Comparison of ENCODE assay signal across 15 mouse cellular contexts in the genomic region with DNA sequence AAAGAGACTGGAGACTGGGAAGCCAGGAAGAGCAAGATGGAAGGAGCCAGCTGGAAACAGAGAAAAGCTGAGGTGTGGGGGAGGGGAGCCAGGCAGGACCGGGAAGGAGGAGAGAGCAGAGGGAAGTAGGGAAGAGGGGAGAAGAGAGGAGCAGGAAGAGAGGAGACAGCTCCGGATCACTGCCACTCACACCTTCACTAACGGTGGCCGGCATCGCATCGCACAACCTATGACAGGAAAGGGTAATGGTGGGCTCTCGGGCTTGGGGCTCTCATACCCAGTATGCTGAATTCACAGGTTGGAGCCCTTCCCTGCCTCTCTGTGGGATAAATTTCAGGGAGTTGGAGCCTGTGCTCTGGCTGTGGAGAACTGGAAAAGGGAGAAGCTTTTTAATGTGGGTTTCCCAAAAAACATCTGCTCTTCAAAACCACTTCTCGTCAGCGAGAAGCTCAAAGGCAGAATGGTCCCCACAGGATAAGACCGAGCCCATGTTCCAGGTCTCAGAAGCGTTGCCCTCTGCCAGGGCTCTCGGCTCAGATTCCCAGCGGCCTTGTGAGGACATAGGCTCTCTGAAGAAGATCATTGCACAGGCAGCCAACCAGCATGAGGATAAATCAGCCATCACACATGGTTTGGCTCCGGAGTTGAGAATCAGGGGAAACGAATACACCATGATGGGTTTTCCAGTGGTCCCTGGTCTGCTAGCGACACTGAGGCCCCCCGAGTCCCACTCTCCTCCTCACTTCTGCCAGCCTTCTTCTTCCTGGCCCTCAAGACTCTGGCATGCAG. TPM values are rescaled to one million over a fixed set of nuclear protein-coding genes. Genes with fewer than 3 reads are reported as not detected.
DNase-seq lines count a peak whose midpoint lies in the region; ATAC-seq and TF ChIP-seq lines count a peak whose summit lies in the region.
"Had no signal": no experiment of that assay in that cellular context is flagged by ENCODE, and none has a peak within 500 bp of the region (broad histone marks: within the 10 kb centered on the region; RNA-seq: fewer than 3 reads in every experiment).

No protein-coding gene starts in this region.

- ATAC-seq in hindbrain, embryonic 15.5 days (ENCODE audit: low FRiP score, low read depth) = no peak
- no peak for ATAC-seq in embryonic facial prominence, embryonic 13.5 days (ENCODE audit: insufficient number of reproducible peaks, insufficient read depth, low FRiP score, low TSS enrichment, low read depth)
- ATAC-seq in intestine, postnatal 0 days = no peak
- ATAC-seq: midbrain, embryonic 16.5 days had no signal

- no peak overlapping the region for H3K9ac ChIP-seq in hindbrain, embryonic 15.5 days
- H3K9ac ChIP-seq in embryonic facial prominence, embryonic 13.5 days = no peak overlapping the region
- H3K9ac ChIP-seq in intestine, postnatal 0 days (ENCODE audit: low read depth, low read length) = no peak overlapping the region

- 0 out of 2 replicates have a peak overlapping the region, but pooled peaks have one; percentile 38 for H3K27ac ChIP-seq in hindbrain, embryonic 15.5 days (replicated peaks)
- no peak overlapping the region for H3K27ac ChIP-seq in hindbrain, embryonic 10.5 days
- peak overlapping the region; percentile 83 for H3K27ac ChIP-seq in embryonic facial prominence, embryonic 13.5 days
- no peak overlapping the region for H3K27ac ChIP-seq in intestine, postnatal 0 days (ENCODE audit: low read depth, low read length)
- no peak overlapping the region for H3K27ac ChIP-seq in kidney, adult 2 months (ENCODE audit: insufficient read depth, low read depth, low read length)
- H3K27ac ChIP-seq in cerebellum, adult 2 months (ENCODE audit: insufficient read depth, low read length) = no peak overlapping the region

- no peak overlapping the region for H3K4me3 ChIP-seq in hindbrain, embryonic 15.5 days
- no peak overlapping the region for H3K4me3 ChIP-seq in hindbrain, embryonic 10.5 days
- H3K4me3 ChIP-seq in embryonic facial prominence, embryonic 13.5 days = no peak overlapping the region
- no peak overlapping the region for H3K4me3 ChIP-seq in intestine, postnatal 0 days (ENCODE audit: low read depth, low read length)
- H3K4me3 ChIP-seq in kidney, adult 2 months (ENCODE audit: insufficient read depth, low read depth, low read length) = no peak overlapping the region
- no peak overlapping the region for H3K4me3 ChIP-seq in cerebellum, adult 2 months (replicated peaks; ENCODE audit: insufficient read depth, low read depth, low read length)
- H3K4me3 ChIP-seq: megakaryocyte, embryonic 14.5 days had no signal

- H3K4me2 ChIP-seq in hindbrain, embryonic 15.5 days = no peak overlapping the region
- H3K4me2 ChIP-seq in embryonic facial prominence, embryonic 13.5 days = peak overlapping the region; percentile 31
- 0 out of 2 replicates have a peak overlapping the region, but pooled peaks have one; percentile 9 for H3K4me2 ChIP-seq in intestine, postnatal 0 days (replicated peaks; ENCODE audit: low read depth)

- no peaks in the 10 kb centered on the region for H3K4me1 ChIP-seq in hindbrain, embryonic 15.5 days (replicated peaks)
- H3K4me1 ChIP-seq in hindbrain, embryonic 10.5 days (replicated peaks) = 0 out of 2 replicates have a peak, but pooled peaks cover 2% of the 10 kb centered on the region
- peaks cover 16% of the 10 kb centered on the region for H3K4me1 ChIP-seq in embryonic facial prominence, embryonic 13.5 days
- H3K4me1 ChIP-seq in intestine, postnatal 0 days (replicated peaks; ENCODE audit: control insufficient read depth, insufficient read depth, low read length) = no peaks in the 10 kb centered on the region
- H3K4me1 ChIP-seq in kidney, adult 2 months (ENCODE audit: control insufficient read depth, insufficient read depth, low read length) = no peaks in the 10 kb centered on the region
- H3K4me1 ChIP-seq in cerebellum, adult 2 months (ENCODE audit: control insufficient read depth, insufficient read depth, low read length) = no peaks in the 10 kb centered on the region
- H3K4me1 ChIP-seq: megakaryocyte, embryonic 14.5 days had no signal

- no peak for DNase-seq in hindbrain, embryonic 10.5 days (ENCODE audit: low spot score)
- DNase-seq in gastrocnemius, adult 18-20 months (ENCODE audit: low spot score) = peak; percentile 56
- no peak for DNase-seq in kidney, adult 2 months
- DNase-seq in cerebellum, postnatal 14 days = no peak
- no peak for DNase-seq in cerebellum, adult 2 months
- DNase-seq: cerebellum, adult 11 months; kidney, adult 8-10 months; layer of hippocampus, postnatal 36 days; lung, adult 18-20 months; thymus, adult 18-20 months had no signal

- H3K27me3 ChIP-seq in hindbrain, embryonic 15.5 days = no peaks in the 10 kb centered on the region
- H3K27me3 ChIP-seq in hindbrain, embryonic 10.5 days (ENCODE audit: insufficient read depth, poor library complexity, severe bottlenecking) = no peaks in the 10 kb centered on the region
- H3K27me3 ChIP-seq in embryonic facial prominence, embryonic 13.5 days = no peaks in the 10 kb centered on the region
- H3K27me3 ChIP-seq in intestine, postnatal 0 days (replicated peaks; ENCODE audit: control insufficient read depth, insufficient read depth, low read length) = no peaks in the 10 kb centered on the region
- H3K27me3 ChIP-seq in kidney, adult 2 months (replicated peaks; ENCODE audit: control insufficient read depth, insufficient read depth, low read length) = no peaks in the 10 kb centered on the region; the same call in 1 of the 2 replicates
- no peaks in the 10 kb centered on the region for H3K27me3 ChIP-seq in cerebellum, adult 2 months (ENCODE audit: control insufficient read depth, insufficient read depth, low read length)

- TF ChIP-seq CTCF in intestine, postnatal 0 days (IDR thresholded peaks at IDR 0.05; ENCODE audit: low read depth) = no peak
- TF ChIP-seq CTCF in kidney, adult 2 months (conservative IDR thresholded peaks at IDR 0.05; ENCODE audit: insufficient read depth, insufficient read length, low read depth, low read length) = no peak
- no peak for TF ChIP-seq CTCF in cerebellum, adult 2 months (IDR thresholded peaks at IDR 0.05; ENCODE audit: borderline replicate concordance, insufficient read depth, low read depth, low read length)

- 84% methylated on average over 17 of the region's 17 CpGs for WGBS in hindbrain, embryonic 15.5 days
- WGBS in hindbrain, embryonic 10.5 days = 91% methylated on average over 17 of the region's 17 CpGs
- 54% methylated on average over 17 of the region's 17 CpGs for WGBS in embryonic facial prominence, embryonic 13.5 days
- WGBS in intestine, postnatal 0 days = 79% methylated on average over 17 of the region's 17 CpGs
- WGBS in kidney, adult 2 months = 73% methylated on average over 17 of the region's 17 CpGs
- 71% methylated on average over 17 of the region's 17 CpGs for WGBS in cerebellum, adult 2 months

- no peaks in the 10 kb centered on the region for H3K36me3 ChIP-seq in hindbrain, embryonic 15.5 days
- no peaks in the 10 kb centered on the region for H3K36me3 ChIP-seq in hindbrain, embryonic 10.5 days
- no peaks in the 10 kb centered on the region for H3K36me3 ChIP-seq in embryonic facial prominence, embryonic 13.5 days
- no peaks in the 10 kb centered on the region for H3K36me3 ChIP-seq in intestine, postnatal 0 days (ENCODE audit: control insufficient read depth, insufficient read depth)
- H3K36me3 ChIP-seq in kidney, adult 2 months (ENCODE audit: control insufficient read depth, insufficient read depth, low read length) = no peaks in the 10 kb centered on the region

- H3K9me3 ChIP-seq in hindbrain, embryonic 15.5 days = no peaks in the 10 kb centered on the region
- peaks cover 6% of the 10 kb centered on the region; the same call in 1 of the 2 replicates for H3K9me3 ChIP-seq in hindbrain, embryonic 10.5 days
- no peaks in the 10 kb centered on the region; the same call in 1 of the 2 replicates for H3K9me3 ChIP-seq in embryonic facial prominence, embryonic 13.5 days
- no peaks in the 10 kb centered on the region for H3K9me3 ChIP-seq in intestine, postnatal 0 days (ENCODE audit: control insufficient read depth)

- no peak for TF ChIP-seq POLR2A in kidney, adult 2 months (IDR thresholded peaks at IDR 0.05; ENCODE audit: low read depth, low read length)
- no peak for TF ChIP-seq POLR2A in cerebellum, adult 2 months (IDR thresholded peaks at IDR 0.05; ENCODE audit: borderline replicate concordance, insufficient read depth, low read length)

RNA-seq across cellular contexts. Expression of a gene that starts 53.8 kb away (rescaled TPM):
- polyA plus RNA-seq in hindbrain, embryonic 15.5 days (2015; fragmentation: Nextera tagmentation; extraction: Ambion mirVana) = 39.1 and 48.3 TPM in 2 replicates
- 17.5 and 30.7 TPM in 2 replicates for polyA plus RNA-seq in hindbrain, embryonic 10.5 days (2016; fragmentation: Nextera tagmentation; extraction: Ambion mirVana)
- polyA plus RNA-seq in embryonic facial prominence, embryonic 13.5 days (2015; fragmentation: Nextera tagmentation; extraction: Ambion mirVana) = 7.8 and 8.8 TPM in 2 replicates
- total RNA-seq in gastrocnemius, adult 18-20 months (2021) = 1 to 10 TPM; 5.7 to 6.1 TPM
- polyA plus RNA-seq in intestine, postnatal 0 days (2015; fragmentation: Nextera tagmentation; extraction: Ambion mirVana) = 2.8 and 2.9 TPM in 2 replicates
- 9.8 and 11.0 TPM in 2 replicates for polyA plus RNA-seq in kidney, adult 2 months (2012; rRNA removed)
- 210 and 244 TPM in 2 replicates for polyA plus RNA-seq in cerebellum, adult 2 months (2012; rRNA removed)

Comparison
In these comparisons a context has a peak if more than half of its experiments do, and no peak if none do; other contexts are left out.
1. H3K27ac ChIP-seq: peak in hindbrain, embryonic 15.5 days (single experiment) and embryonic facial prominence, embryonic 13.5 days (single experiment); none in hindbrain, embryonic 10.5 days (single experiment), intestine, postnatal 0 days (single experiment), kidney, adult 2 months (single experiment) and cerebellum, adult 2 months (single experiment).